Mouse (Mus musculus): ENCODE data around the gene Nhlrc2. TPM values are rescaled to one million over a fixed set of nuclear protein-coding genes. Genes with fewer than 3 reads are reported as not detected.

Gene Nhlrc2
- polyA plus RNA-seq, 1 experiment from 2014 or later: 8.9 TPM

GRCm38 (mm10) chr19:56555972-56556371 lies 7.9 kb downstream of the Nhlrc2 start:
- H3K36me3 ChIP-seq (replicated peaks; ENCODE audit: control insufficient read depth, insufficient read depth): peaks cover 66% of the 10 kb centered on the region
- WGBS: 89% methylated on average over 5 of the region's 5 CpGs
- H3K9ac ChIP-seq: no peak overlapping the region
- H3K4me2 ChIP-seq (replicated peaks): no peak overlapping the region
- H3K4me3 ChIP-seq (replicated peaks; ENCODE audit: low read length): no peak overlapping the region
- no peaks in the 10 kb centered on the region for H3K27me3 ChIP-seq (ENCODE audit: control insufficient read depth, insufficient read depth, low read length)
- H3K4me1 ChIP-seq (replicated peaks; ENCODE audit: control insufficient read depth, insufficient read depth, low read length): no peaks in the 10 kb centered on the region
- ATAC-seq (ENCODE audit: low FRiP score) (no peak), DNase-seq (ENCODE audit: low spot score) (no peak)
- no peak overlapping the region for H3K27ac ChIP-seq
- no peaks in the 10 kb centered on the region for H3K9me3 ChIP-seq (ENCODE audit: control insufficient read depth, low read length)

GRCm38 (mm10) chr19:56562433-56563138 lies 14.5 kb downstream of the Nhlrc2 start:
- peaks cover 20% of the 10 kb centered on the region; the same call in 1 of the 2 replicates for H3K36me3 ChIP-seq (replicated peaks; ENCODE audit: control insufficient read depth, insufficient read depth)
- H3K4me2 ChIP-seq (replicated peaks): no peak overlapping the region
- no peaks in the 10 kb centered on the region for H3K27me3 ChIP-seq (ENCODE audit: control insufficient read depth, insufficient read depth, low read length)
- ATAC-seq (ENCODE audit: low FRiP score): no peak
- H3K9me3 ChIP-seq (ENCODE audit: control insufficient read depth, low read length): no peaks in the 10 kb centered on the region
- 96% methylated on average over 9 of the region's 9 CpGs for WGBS
- H3K4me1 ChIP-seq (replicated peaks; ENCODE audit: control insufficient read depth, insufficient read depth, low read length): 0 out of 2 replicates have a peak, but pooled peaks cover 6% of the 10 kb centered on the region
- no peak overlapping the region for H3K27ac ChIP-seq
- no peak for DNase-seq (ENCODE audit: low spot score)
- H3K4me3 ChIP-seq (replicated peaks; ENCODE audit: low read length): no peak overlapping the region
- no peak overlapping the region for H3K9ac ChIP-seq

GRCm38 (mm10) chr19:56563469-56563868 lies 15.4 kb downstream of the Nhlrc2 start:
- H3K4me2 ChIP-seq (replicated peaks): no peak overlapping the region
- H3K27ac ChIP-seq: no peak overlapping the region
- DNase-seq (ENCODE audit: low spot score) (no peak), ATAC-seq (ENCODE audit: low FRiP score) (no peak)
- H3K36me3 ChIP-seq (replicated peaks; ENCODE audit: control insufficient read depth, insufficient read depth): peaks cover 12% of the 10 kb centered on the region; the same call in 1 of the 2 replicates
- H3K9me3 ChIP-seq (ENCODE audit: control insufficient read depth, low read length): no peaks in the 10 kb centered on the region
- no peak overlapping the region for H3K9ac ChIP-seq
- no peaks in the 10 kb centered on the region for H3K27me3 ChIP-seq (ENCODE audit: control insufficient read depth, insufficient read depth, low read length)
- WGBS: 94% methylated on average over 3 of the region's 3 CpGs
- no peak overlapping the region for H3K4me3 ChIP-seq (replicated peaks; ENCODE audit: low read length)
- 0 out of 2 replicates have a peak, but pooled peaks cover 6% of the 10 kb centered on the region for H3K4me1 ChIP-seq (replicated peaks; ENCODE audit: control insufficient read depth, insufficient read depth, low read length)

GRCm38 (mm10) chr19:56565358-56565757 lies 17.3 kb downstream of the Nhlrc2 start:
- no peak overlapping the region for H3K4me3 ChIP-seq (replicated peaks; ENCODE audit: low read length)
- no peaks in the 10 kb centered on the region for H3K9me3 ChIP-seq (ENCODE audit: control insufficient read depth, low read length)
- ATAC-seq (ENCODE audit: low FRiP score): no peak
- H3K27ac ChIP-seq: no peak overlapping the region
- no peak overlapping the region for H3K9ac ChIP-seq
- H3K36me3 ChIP-seq (replicated peaks; ENCODE audit: control insufficient read depth, insufficient read depth): no peaks in the 10 kb centered on the region
- DNase-seq (ENCODE audit: low spot score): no peak
- H3K27me3 ChIP-seq (ENCODE audit: control insufficient read depth, insufficient read depth, low read length): no peaks in the 10 kb centered on the region
- 71% methylated on average over 6 of the region's 6 CpGs for WGBS
- no peak overlapping the region for H3K4me2 ChIP-seq (replicated peaks)
- 0 out of 2 replicates have a peak, but pooled peaks cover 6% of the 10 kb centered on the region for H3K4me1 ChIP-seq (replicated peaks; ENCODE audit: control insufficient read depth, insufficient read depth, low read length)

- ATAC-seq (ENCODE audit: low FRiP score): no peak
- WGBS: 95% methylated on average over 4 of the region's 4 CpGs
- H3K27ac ChIP-seq: no peak overlapping the region
- no peaks in the 10 kb centered on the region for H3K9me3 ChIP-seq (ENCODE audit: control insufficient read depth, low read length)
- H3K4me2 ChIP-seq (replicated peaks): no peak overlapping the region
- 0 out of 2 replicates have a peak, but pooled peaks cover 5% of the 10 kb centered on the region for H3K36me3 ChIP-seq (replicated peaks; ENCODE audit: control insufficient read depth, insufficient read depth)
- peak; percentile 71 for DNase-seq (ENCODE audit: low spot score)
- H3K27me3 ChIP-seq (ENCODE audit: control insufficient read depth, insufficient read depth, low read length): no peaks in the 10 kb centered on the region
- H3K4me3 ChIP-seq (replicated peaks; ENCODE audit: low read length): no peak overlapping the region
- H3K4me1 ChIP-seq (replicated peaks; ENCODE audit: control insufficient read depth, insufficient read depth, low read length): 0 out of 2 replicates have a peak, but pooled peaks cover 6% of the 10 kb centered on the region
- H3K9ac ChIP-seq: no peak overlapping the region
Measured at GRCm38 (mm10) chr19:56566041-56566440, 18.0 kb downstream of the Nhlrc2 start.

GRCm38 (mm10) chr19:56566940-56567339 lies 18.9 kb downstream of the Nhlrc2 start:
- 74% methylated on average over 6 of the region's 6 CpGs for WGBS
- Histone ChIP-seq H3K36me3 (replicated peaks; ENCODE audit: control insufficient read depth, insufficient read depth) (0 out of 2 replicates have a peak, but pooled peaks cover 8% of the 10 kb centered on the region), H3K4me2 (replicated peaks) (no peak overlapping the region), H3K9ac (no peak overlapping the region), H3K27me3 (ENCODE audit: control insufficient read depth, insufficient read depth, low read length) (no peaks in the 10 kb centered on the region), H3K9me3 (ENCODE audit: control insufficient read depth, low read length) (no peaks in the 10 kb centered on the region), H3K27ac (no peak overlapping the region), H3K4me3 (replicated peaks; ENCODE audit: low read length) (no peak overlapping the region), H3K4me1 (replicated peaks; ENCODE audit: control insufficient read depth, insufficient read depth, low read length) (0 out of 2 replicates have a peak, but pooled peaks cover 6% of the 10 kb centered on the region)
- DNase-seq (ENCODE audit: low spot score) (no peak), ATAC-seq (ENCODE audit: low FRiP score) (no peak)

GRCm38 (mm10) chr19:56570781-56571180 lies 22.7 kb downstream of the Nhlrc2 start:
- ATAC-seq (ENCODE audit: low FRiP score): no peak
- Histone ChIP-seq H3K4me1 (replicated peaks; ENCODE audit: control insufficient read depth, insufficient read depth, low read length) (0 out of 2 replicates have a peak, but pooled peaks cover 6% of the 10 kb centered on the region), H3K4me2 (replicated peaks) (no peak overlapping the region), H3K36me3 (replicated peaks; ENCODE audit: control insufficient read depth, insufficient read depth) (0 out of 2 replicates have a peak, but pooled peaks cover 8% of the 10 kb centered on the region), H3K27ac (no peak overlapping the region), H3K4me3 (replicated peaks; ENCODE audit: low read length) (no peak overlapping the region), H3K9me3 (ENCODE audit: control insufficient read depth, low read length) (no peaks in the 10 kb centered on the region), H3K9ac (no peak overlapping the region), H3K27me3 (ENCODE audit: control insufficient read depth, insufficient read depth, low read length) (no peaks in the 10 kb centered on the region)
- WGBS: 94% methylated on average over 8 of the region's 8 CpGs
- DNase-seq (ENCODE audit: low spot score): no peak

GRCm38 (mm10) chr19:56571234-56571633 lies 23.2 kb downstream of the Nhlrc2 start:
- Histone ChIP-seq H3K27ac (no peak overlapping the region), H3K36me3 (replicated peaks; ENCODE audit: control insufficient read depth, insufficient read depth) (0 out of 2 replicates have a peak, but pooled peaks cover 11% of the 10 kb centered on the region), H3K4me3 (replicated peaks; ENCODE audit: low read length) (no peak overlapping the region), H3K4me1 (replicated peaks; ENCODE audit: control insufficient read depth, insufficient read depth, low read length) (0 out of 2 replicates have a peak, but pooled peaks cover 6% of the 10 kb centered on the region), H3K4me2 (replicated peaks) (no peak overlapping the region), H3K27me3 (ENCODE audit: control insufficient read depth, insufficient read depth, low read length) (no peaks in the 10 kb centered on the region), H3K9me3 (ENCODE audit: control insufficient read depth, low read length) (no peaks in the 10 kb centered on the region), H3K9ac (no peak overlapping the region)
- 89% methylated on average over 2 of the region's 2 CpGs for WGBS
- ATAC-seq (ENCODE audit: low FRiP score): no peak
- DNase-seq (ENCODE audit: low spot score): no peak

- H3K4me2 ChIP-seq (replicated peaks): no peak overlapping the region
- H3K27ac ChIP-seq: no peak overlapping the region
- 0 out of 2 replicates have a peak, but pooled peaks cover 5% of the 10 kb centered on the region for H3K4me1 ChIP-seq (replicated peaks; ENCODE audit: control insufficient read depth, insufficient read depth, low read length)
- no peak overlapping the region for H3K9ac ChIP-seq
- WGBS: 91% methylated on average over 5 of the region's 5 CpGs
- no peak for DNase-seq (ENCODE audit: low spot score)
- H3K9me3 ChIP-seq (ENCODE audit: control insufficient read depth, low read length): no peaks in the 10 kb centered on the region
- H3K4me3 ChIP-seq (replicated peaks; ENCODE audit: low read length): no peak overlapping the region
- H3K27me3 ChIP-seq (ENCODE audit: control insufficient read depth, insufficient read depth, low read length): no peaks in the 10 kb centered on the region
- no peak for ATAC-seq (ENCODE audit: low FRiP score)
- H3K36me3 ChIP-seq (replicated peaks; ENCODE audit: control insufficient read depth, insufficient read depth): peaks cover 12% of the 10 kb centered on the region; the same call in 1 of the 2 replicates
Measured at GRCm38 (mm10) chr19:56571913-56572312, 23.9 kb downstream of the Nhlrc2 start.

Measured in hindbrain, embryonic 14.5 days (tissue).